Mouse (Mus musculus) megakaryocyte-erythroid progenitor cell, adult 5-6 weeks (primary cell): ENCODE results near the gene Trabd2b. TPM values are rescaled to one million over a fixed set of nuclear protein-coding genes. Genes with fewer than 3 reads are reported as not detected.

Source experiments
- ATAC-seq: replicated peaks from 2 replicates; pipeline ENCODE4 v1.8.0; 2016; ENCODE audit warnings: mild to moderate bottlenecking, inconsistent platforms; ENCODE audit not compliant: severe bottlenecking, poor library complexity, low FRiP score, low TSS enrichment
- total RNA-seq, 2 experiments: library from RNA; stranded (forward) in 1 of 2; stranded (reverse) in 1 of 2; fragments of 200-1000, 215-1000 nt in 1 of 2; fragments of >200 nt in 1 of 2; fragmentation: Nextera tagmentation in 1 of 2; gene quantifications; 2 replicates each; pipeline ENCODE4 v1.2.3; 2014 to 2017

The Trabd2b gene
- not detected in 2 replicates for total RNA-seq (2014; fragmentation: Nextera tagmentation)
- total RNA-seq (2017) = not detected in 2 replicates

DNA sequence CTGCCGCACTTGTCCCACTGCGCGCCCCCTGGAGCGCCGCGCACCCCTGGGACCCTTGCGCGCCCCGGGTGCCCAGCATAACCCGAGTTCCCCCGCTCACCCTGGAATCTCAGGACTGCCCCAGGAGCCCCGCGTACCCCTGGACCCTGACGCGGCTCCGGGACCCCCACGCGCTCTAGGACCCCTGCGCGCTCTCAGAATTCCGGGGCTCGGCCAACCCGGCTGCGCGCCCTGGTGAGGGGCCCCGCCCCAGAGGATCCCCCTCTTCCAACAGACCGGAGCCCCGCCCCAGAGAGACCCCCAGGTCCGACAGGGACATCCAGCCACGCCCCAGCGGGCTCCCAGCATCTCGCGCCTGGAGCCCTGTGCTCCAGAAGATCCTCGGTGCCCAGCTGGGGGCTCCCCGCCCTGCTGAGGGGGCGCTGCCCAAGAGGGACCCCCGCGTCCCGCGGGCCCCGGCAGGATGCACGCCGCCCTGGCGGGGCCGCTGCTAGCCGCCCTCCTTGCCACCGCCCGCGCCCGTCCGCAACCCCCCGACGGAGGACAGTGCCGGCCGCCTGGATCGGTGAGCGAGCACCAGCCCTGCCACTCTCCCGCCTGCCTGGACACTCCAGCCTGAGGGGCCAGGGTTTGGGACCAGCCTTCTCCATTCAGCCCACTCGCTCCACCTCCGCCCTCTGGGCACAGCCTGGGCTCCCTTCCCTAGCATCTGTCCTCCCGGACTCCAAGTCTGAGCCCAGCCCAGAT, at the start of gene Trabd2b:
Trabd2b (plus strand) TSS at position 370 of the 747 bp plus-strand sequence.
- ATAC-seq = no peak

DNA sequence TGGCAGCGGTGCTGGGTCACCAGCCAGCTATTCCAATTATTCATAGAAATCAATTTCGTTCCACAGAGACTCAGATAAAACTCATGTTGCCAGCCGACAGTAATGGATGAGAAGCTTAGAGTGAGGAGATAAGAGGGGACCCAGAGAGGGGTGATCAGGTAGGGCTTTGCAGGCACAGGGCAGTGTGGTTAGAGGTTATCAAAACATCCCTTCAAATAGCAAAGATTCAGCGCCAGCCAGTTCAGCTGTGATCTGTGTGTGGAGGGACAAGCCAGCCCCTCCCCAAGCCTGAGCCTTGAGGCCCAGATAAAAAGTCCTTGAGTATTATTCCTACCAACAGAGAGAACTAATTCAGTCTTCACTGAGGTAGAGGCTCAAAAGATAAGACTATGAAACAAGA, 49.1 kb upstream of the Trabd2b start:
- ATAC-seq = peak; percentile 71

DNA sequence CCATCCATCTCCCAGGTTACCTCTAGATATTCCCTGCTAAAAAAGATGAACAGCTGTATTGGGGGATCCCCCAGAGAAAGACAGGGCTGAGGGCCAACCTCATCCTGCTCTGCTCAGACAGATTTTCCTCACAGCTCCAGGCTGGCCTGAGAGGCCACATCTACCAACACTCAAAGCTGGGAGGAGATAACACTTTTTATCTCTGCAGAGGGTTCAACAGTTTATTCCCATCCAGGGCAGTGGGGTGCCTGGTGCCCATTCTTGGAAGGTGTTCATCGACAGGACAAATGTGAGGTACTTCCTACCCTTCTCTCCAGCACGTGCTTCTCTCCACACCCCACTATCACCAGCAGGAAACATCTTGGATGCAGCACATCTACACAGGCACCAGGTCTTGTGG, 47.6 kb upstream of the Trabd2b start:
- no peak for ATAC-seq

DNA sequence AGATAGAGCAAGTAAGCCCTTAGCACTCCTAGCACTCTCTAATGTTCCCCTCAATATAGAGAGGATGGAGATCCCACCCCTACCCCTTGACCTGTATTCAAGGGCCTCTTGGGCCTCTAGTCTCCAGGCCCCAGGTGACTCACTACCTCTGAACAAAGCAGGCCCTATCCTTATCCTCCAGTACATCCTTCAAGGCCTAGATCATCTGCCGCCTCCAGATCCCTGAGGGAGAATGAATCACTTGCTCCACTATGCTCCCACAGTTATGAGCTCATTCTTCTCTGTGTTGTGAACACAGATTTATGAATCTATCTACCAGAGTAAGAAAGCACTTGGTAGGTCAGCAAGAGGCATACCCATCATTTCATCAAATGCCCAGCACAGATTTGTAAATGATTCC, 46.7 kb upstream of the Trabd2b start:
- ATAC-seq = no peak

DNA sequence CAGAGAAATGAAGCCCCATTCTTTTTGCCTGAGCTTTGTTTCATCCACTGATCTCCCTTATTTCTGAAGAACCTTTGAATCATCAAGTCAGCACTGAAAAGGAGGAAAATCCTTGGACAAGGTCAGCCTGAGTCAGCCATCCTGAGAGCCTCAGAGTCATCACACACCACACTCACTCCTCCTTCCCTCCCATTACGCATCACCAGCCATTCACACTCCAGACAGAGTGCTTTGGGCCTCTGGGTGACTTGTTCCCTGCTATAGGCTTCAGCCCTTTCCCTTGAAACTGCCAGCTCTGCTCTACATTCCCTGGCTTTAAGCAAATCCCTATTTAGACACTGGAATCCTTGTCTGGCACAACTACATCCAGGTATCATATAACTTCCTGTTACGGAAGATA, 45.2 kb upstream of the Trabd2b start:
- no peak for ATAC-seq

DNA sequence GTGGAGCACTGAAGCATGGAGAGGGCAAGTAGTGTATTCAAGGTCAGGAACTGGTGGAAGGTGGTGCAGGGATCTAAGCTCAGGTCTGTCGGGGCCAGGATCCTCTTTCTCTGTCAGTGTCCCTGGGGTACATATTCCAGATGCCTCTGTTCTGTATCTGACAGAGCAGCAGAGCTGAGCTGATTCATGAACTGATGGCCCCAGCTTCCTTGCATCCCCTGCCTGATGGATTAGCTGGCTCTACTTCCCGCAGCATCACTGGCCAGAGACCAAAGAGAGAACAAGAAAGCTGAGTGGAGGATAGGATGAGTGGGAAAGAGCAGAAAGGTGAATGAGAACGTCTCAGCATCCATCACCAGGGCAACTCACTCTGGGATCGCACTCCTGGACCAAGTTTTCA, 41.5 kb upstream of the Trabd2b start:
- no peak for ATAC-seq

DNA sequence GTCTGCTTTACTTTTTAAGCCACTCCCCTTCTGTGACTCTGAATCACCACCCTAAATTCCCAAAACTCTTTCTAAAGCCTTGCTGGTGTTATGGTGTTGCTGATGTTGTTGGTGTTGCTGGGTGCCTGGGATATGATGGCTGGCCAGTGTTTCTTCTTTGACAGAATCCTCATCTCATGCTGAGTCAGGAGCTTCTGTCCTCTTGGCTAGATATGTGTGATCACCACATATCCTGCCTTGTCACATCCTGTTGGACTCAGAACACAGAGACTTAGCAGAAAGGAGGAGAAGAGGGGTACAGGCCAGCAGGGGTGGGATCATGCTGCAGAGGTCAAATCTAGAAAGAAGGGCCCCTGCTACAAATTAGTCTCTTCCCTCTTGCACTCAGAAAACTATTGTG, 40.9 kb upstream of the Trabd2b start:
- ATAC-seq = no peak

DNA sequence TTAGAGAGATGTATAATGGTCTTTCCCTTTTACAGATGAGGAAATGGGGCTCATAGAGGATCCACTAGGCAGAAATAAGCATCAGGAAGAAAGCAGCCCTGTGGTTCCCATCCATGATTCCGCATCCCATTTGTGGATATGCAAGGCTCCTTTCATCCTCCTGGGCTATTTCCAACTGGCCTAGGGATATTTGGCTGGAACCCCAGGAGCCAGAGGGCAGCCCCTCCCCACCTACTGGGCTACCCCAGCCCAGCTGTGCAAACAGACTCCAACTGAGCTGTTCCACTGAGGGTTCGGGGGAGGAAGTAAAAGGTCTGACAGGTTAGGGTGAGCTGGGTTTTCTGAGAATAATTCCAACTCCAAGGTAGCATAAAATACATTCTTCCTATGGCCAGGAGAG, 39.5 kb upstream of the Trabd2b start:
- no peak for ATAC-seq

DNA sequence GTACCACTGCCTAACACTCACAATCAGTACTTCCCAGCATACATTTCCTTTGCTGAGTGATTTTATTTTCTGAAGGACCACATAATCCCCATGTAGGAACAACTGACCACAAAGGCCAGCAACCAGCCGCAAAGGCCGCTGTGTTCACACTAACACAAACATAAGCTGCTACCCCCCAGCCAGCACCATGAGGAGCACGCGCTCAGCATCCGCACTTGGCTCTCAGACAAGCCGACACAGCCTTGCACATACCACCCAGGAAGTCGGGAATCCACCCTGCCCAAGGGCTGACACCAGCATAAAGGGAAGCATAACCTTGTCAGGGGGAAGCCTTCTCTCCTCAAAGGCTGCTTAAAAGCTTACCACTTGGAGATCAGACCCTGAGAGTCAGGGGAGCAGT, 38.7 kb upstream of the Trabd2b start:
- ATAC-seq = no peak

DNA sequence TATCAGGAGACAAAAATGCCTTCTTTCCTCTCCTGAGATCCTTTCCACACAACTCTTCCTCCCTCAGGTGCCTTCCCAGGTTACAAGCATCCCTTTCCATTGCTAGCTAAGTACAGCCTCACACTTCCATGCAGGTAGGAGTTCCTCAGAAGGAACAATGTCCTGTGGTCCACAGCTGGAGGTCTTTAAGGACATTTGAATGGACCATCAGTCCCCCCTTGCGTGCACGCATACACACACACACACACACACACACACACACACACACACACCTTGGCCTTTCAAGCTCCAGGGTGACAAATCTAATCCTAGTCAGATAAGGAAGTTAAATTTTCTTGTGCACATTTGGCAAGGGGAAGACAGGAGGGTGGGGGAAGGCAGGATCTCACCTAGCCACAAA, 36.9 kb upstream of the Trabd2b start:
- ATAC-seq = no peak

DNA sequence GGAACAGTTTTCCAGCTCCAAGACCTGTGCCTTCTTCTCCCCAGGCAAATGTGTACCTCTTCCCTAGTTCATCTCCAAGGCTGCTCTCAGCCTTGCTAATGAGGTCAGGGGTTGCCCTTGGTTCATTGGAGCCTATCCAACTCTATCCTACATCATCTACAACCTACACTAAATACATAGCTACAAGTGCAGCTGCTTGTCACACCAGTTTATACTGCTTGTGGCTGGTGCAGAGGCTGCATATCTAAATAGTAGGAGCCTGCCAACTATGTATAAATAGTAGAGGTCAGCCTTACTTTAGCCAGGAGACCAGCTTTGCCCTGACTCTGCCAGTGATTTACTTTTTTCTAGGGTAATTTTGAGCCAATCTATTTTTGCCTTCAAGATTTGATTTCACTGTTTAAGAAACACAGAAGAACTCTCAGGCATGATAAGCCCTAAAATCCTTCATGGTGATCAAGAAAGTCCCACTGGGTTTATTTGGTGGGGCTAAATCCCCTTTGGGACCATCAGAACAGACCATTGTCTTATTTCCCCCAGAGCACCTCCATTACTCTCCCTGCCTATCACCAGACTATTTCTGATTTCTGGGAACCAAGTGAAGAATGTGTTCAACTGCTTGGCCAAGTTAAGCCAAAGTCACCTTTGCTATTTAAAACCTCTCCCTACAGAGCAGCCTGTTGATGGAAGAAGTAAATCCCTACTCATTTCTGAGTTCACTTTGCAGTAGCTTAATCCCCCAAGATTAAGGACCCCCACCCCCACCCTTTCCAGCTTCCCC, 35.4 kb upstream of the Trabd2b start:
- no peak for ATAC-seq

DNA sequence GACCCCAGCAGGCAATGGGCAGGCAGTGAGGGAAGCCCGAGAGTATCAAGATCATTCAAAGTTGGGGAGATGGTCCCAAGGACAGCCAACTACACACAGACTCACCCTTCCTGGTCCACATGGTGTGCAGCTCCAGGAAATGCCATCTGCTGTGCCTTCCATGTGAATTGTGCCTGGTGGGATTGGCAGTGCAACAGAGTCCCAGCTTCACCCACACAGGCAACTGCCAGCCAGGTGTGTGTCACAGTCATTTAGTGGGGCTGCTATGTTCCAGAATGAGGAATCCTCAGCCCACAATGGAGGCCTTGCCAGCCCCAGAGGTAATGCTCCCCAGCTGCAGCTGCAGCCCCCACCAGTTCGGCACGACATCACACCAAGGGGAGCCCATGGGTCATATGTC, 33.8 kb upstream of the Trabd2b start:
- no peak for ATAC-seq

DNA sequence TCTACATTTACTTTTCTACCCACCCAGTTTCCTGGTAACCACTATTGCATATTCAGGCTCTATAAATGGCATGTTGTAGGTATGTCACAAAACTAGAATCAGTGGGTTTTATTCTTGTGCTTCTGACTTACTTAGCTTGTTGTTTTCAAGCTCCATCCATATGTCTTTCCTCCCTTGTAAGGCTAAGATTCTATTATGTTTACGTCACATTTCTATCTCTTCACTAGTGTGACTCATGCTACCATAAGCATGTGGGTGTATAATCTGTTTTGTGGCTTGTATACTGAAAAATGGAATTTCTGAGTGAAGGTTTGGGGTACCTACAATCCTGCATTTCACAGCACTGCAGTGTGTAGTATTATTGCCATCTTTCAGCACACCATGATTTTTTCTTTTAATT, 32.2 kb upstream of the Trabd2b start:
- ATAC-seq = no peak

DNA sequence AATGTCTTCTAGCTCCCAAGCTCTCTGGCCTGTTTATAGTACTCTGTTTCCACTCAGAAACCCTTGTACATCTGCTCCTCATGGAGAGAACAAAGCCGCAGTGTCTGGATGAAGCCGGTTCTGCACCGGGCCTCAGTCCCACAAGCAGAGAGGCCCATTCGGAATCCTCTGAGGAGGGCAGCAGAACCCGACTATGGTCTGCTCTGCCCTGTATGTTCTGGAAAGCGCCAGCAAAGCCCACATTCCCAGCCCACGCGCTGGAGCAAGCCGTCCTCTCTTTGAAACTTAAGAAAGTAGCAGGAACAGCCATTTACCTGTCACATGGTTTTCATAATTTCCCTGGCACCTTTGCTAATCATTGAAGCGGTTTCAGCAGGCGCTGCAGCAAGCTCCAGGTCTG, 29.0 kb upstream of the Trabd2b start:
- no peak for ATAC-seq

DNA sequence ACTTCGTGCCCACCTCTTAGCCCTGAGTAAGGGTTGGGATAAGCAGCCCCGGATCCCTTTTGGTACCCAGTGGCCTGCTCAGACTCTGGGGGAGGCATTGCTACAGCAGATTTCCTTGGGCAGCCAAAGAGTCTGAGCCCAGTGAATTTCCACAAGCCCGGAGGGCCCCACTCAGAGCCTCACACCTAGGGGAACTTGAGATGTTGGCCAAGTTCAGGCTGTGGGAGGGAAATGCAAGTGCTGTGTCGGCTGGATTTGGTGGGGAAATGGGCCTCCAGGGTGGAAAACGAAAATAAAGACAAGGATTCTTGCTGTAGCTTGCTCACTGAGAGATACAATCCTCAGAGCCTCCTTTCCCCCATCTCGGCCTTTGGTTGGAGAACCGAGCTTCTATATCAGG, 28.0 kb upstream of the Trabd2b start:
- ATAC-seq = no peak

DNA sequence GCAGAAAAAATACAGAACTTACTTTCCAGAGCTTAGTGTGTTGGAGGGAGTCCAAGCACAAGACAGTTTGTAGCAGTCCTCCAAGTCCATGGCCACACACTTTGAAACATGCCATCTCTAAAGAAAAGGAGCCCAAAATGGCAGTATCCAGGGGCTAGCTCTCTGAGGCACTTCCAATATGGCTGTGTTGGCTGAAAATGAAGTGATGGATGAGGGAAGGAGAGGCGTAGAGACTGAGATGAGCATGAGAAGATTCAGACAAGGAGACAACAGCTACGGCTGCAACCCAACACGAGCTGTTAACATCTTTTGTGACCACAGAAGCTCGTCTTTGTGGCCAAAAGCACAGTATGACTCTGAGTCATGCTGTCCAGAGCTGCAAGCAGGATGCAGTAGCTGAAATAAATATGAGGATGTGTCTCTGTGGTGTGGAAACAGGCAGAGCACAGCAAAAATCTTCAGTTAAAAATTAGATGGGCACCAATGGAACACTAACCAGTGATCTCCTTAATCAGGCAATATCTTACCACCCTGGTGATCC, 27.0 kb upstream of the Trabd2b start:
- ATAC-seq = no peak

DNA sequence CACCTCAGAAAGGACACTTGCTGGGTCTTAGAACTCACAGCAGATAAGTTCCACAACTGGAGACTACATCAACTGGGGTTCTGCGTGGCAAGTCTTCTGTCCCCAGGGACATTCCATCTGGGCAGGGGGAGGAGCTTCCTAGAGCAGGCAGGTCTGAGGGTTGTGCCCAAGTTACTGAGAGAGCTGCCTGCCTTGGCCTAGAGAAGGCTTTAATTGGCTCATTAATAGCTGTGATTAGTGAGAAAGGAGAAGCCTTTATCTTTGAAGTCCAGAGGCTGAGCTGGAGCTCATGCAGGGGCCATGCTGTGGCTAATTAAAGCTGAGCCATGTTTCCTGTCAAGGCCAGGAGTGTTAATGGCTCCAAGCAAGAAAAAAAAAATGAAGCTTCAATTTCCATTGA, 23.9 kb upstream of the Trabd2b start:
- ATAC-seq = no peak

DNA sequence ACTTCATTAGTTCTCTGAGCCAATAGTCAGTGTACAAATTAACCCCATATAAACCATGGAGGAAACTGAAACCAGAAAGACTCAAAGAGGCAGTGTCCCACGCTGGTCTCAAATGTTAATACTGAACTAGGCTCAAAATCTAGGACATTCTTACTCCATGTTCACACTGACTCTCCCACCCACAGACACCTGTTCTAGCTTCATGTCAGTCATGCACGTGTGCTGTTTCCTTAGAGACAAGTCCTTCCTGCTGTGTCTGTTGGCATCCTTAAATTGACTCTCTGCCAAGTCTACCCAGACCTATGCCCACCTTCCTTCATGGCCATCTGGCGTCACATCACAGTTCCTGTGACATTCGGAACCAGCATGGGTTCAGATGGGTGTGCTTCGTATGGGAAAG, 21.3 kb upstream of the Trabd2b start:
- ATAC-seq = no peak

DNA sequence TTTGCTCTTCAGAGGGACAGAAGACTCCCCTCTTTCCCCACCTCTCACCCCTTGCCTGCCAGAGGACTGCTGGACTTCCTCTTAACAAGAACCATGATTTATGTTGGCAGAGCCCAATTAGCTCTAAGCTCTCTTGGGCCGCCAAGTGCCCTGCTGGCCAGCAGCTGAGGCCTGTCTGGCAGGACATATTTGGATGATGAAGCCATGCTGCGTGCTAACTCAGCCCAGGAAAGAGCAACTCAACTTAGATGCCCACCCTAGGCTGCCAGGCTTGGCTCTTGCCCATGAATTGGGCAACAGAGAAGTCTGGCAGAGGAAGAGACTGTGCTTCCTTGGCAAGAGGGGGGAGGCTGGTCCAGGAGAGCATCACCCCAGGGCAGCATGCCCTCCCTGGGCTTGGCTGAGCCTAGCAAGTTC, 20.1 kb upstream of the Trabd2b start:
- no peak for ATAC-seq

DNA sequence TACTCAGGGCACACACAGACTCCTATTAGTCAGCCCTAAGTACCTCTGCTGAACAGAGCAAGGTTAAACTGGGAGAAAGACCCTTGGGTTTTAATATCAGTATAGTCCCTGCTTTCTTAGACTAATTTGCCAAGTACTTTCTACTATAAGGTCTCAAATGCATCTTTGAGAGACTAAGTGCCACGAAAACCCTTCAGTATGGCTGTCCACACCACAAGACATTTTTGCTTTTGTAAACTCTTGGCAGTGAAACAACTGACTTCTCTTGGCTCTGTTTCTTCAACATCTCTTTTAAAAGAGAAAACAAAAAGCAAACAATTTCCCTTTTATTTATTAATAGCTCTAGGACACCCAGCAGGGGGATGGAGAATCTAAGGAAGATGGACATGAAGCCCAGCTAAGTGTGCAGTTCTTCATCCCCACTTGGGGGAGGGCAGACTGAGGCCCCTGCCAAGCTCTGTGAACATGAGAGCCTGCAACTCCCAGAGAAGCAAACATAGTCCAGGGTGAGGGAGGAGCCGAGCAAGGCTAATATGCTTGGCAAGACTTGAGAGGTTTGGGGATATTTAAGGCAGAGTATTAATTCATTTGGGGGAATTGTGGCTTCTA, 18.9 kb upstream of the Trabd2b start:
- ATAC-seq = no peak
